Mouse (Mus musculus) neural tube, embryonic 14.5 days (tissue): Measurements from ENCODE around the gene Gm17349. TPM values are rescaled to one million over a fixed set of nuclear protein-coding genes. Genes with fewer than 3 reads are reported as not detected.
A peak's percentile ranks its signal among the peaks of the same experiment; 100 is the strongest.

ENCODE experiments used
- ATAC-seq: fragments of 200-750 bp; cut with Nextera tagmentation; 2 replicates; pipeline ENCODE4 v1.8.0; 2017; ENCODE audit warnings: low read depth, mild to moderate bottlenecking, moderate TSS enrichment, moderate library complexity
- H3K27ac ChIP-seq: fragments of 300-500 bp; sonication (generic); 2 replicates; pipeline ENCODE4 v1.5.1; 2014; ENCODE audit warnings: low read depth, mild to moderate bottlenecking, control low read depth, low read length, moderate library complexity, mixed read lengths
- H3K27me3 ChIP-seq: fragments of 300-500 bp; sonication (generic); 2 replicates; pipeline ENCODE4 v1.6.1; 2014; ENCODE audit warnings: low read length; ENCODE audit not compliant: control insufficient read depth, insufficient read depth
- H3K36me3 ChIP-seq: fragments of 300-500 bp; sonication (generic); 2 replicates; pipeline ENCODE4 v1.6.1; 2014; ENCODE audit warnings: low read length, mixed read lengths; ENCODE audit not compliant: control insufficient read depth, insufficient read depth
- H3K4me1 ChIP-seq: fragments of 300-500 bp; sonication (generic); 2 replicates; pipeline ENCODE4 v1.6.1; 2014; ENCODE audit warnings: low read length; ENCODE audit not compliant: control insufficient read depth, insufficient read depth
- H3K4me2 ChIP-seq: fragments of 300-500 bp; sonication (generic); 2 replicates; pipeline ENCODE4 v1.6.1; 2014; ENCODE audit warnings: mild to moderate bottlenecking, low read depth, low read length, control low read depth
- H3K4me3 ChIP-seq: fragments of 300-500 bp; sonication (generic); 2 replicates; pipeline ENCODE4 v1.5.1; 2014; ENCODE audit warnings: low read depth, low read length, control low read depth, mixed read lengths
- H3K9ac ChIP-seq: fragments of 300-500 bp; sonication (generic); replicated peaks from 2 replicates; pipeline ENCODE4 v1.6.1; 2014; ENCODE audit warnings: low read depth, mild to moderate bottlenecking, control low read depth, low read length, mixed read lengths
- H3K9me3 ChIP-seq: fragments of 300-500 bp; sonication (generic); 2 replicates; pipeline ENCODE4 v1.6.1; 2016; ENCODE audit warnings: low read length; ENCODE audit not compliant: control insufficient read depth
- WGBS: fragments of 180-500 bp; shearing (Covaris S2); extraction: QIAGEN DNeasy Blood & Tissue Kit; methylation state at CpG from one replicate; pipeline ENCODE4 v1.1.7; 2014; 5-methylcytosine and 5-hydroxymethylcytosine counted together
- polyA plus RNA-seq: library from polyadenylated mRNA; unstranded; fragments of >200 nt; fragmentation: Nextera tagmentation; extraction: Ambion mirVana; gene quantifications from 2 replicates; pipeline ENCODE4 v1.2.1, GENCODE M21; 2014

Gene Gm17349
- polyA plus RNA-seq, 1 experiment from 2014 or later = not detected

DNA sequence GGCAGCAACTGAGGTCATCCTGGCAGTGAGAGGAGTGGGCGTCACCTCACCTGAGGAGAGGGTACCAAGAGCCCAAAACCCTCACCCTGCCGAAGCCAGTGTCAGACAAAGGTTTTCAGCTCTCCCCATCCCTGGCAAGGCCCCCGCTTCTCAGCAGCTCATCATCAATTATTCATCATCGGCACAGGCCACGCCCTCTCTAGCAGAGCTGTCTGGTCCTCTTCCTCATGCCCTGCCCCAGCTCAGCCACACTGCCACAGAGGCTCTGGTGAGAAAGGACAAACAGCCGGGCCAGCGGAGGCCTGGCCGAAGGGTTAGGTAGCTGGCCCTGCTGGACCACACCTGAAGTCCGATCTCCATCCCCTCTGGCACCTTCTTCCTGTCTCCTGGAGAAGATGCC, 13.3 kb downstream of the Gm17349 start:
- Histone ChIP-seq H3K9ac (no peak overlapping the region), H3K4me1 (peaks cover 5% of the 10 kb centered on the region; the same call in 1 of the 2 replicates), H3K27me3 (no peaks in the 10 kb centered on the region), H3K36me3 (peaks cover 30% of the 10 kb centered on the region), H3K9me3 (no peaks in the 10 kb centered on the region), H3K4me3 (no peak overlapping the region), H3K4me2 (no peak overlapping the region), H3K27ac (peak overlapping the region; percentile 12)
- WGBS = 47% methylated on average over 9 of the region's 9 CpGs
- 0 out of 2 replicates have a peak, but pooled peaks have one; percentile 44 for ATAC-seq

DNA sequence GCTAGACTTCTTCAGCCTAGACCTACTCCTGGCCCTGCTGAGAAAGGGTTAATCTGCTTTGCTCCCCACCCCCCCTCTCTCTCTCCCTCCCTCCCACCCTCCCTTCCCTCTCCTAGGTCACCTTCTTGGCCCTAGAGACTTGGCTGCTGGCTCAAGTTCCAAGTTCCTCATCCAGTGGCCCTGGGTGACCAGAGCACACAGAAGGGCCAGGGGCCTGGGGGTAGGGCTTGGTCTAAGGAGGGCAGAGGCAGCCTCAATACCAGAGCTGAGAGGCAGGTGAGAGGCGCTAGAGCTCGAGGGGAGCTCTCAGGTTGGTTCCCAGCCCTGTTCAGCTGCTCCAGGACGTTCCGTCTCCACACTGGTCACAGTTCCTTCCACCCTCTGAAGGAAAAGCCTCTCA, 14.4 kb downstream of the Gm17349 start:
- peaks cover 21% of the 10 kb centered on the region for H3K36me3 ChIP-seq
- H3K4me3 ChIP-seq = no peak overlapping the region
- H3K4me1 ChIP-seq = peaks cover 5% of the 10 kb centered on the region; the same call in 1 of the 2 replicates
- H3K27ac ChIP-seq = no peak overlapping the region
- H3K27me3 ChIP-seq = no peaks in the 10 kb centered on the region
- no peak for ATAC-seq
- H3K9me3 ChIP-seq = no peaks in the 10 kb centered on the region
- WGBS = 38% methylated on average over 4 of the region's 4 CpGs
- H3K4me2 ChIP-seq = no peak overlapping the region
- H3K9ac ChIP-seq = no peak overlapping the region

DNA sequence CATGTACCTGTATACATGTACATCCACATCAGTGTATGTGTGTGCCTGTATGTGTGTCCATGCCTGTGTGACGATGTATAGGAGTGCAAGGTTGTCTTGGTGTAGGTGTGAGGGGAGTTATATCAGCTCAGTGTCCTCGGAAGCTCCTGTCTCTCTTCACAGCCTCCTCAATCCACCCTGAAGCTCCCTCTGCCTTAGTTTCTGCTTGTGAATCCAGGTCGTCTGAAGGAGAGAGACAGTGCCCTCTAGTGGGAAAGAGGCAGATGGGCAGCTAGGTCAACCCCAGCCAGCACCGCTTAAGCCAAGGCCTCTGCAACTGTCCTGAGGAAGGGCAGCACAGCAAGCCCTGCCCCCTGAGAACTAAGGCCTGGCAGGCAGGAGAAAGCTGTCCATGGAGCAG, 16.6 kb downstream of the Gm17349 start:
- Histone ChIP-seq H3K9ac (no peak overlapping the region), H3K36me3 (peaks cover 17% of the 10 kb centered on the region; the same call in 1 of the 2 replicates), H3K4me3 (no peak overlapping the region), H3K9me3 (no peaks in the 10 kb centered on the region), H3K4me1 (peaks cover 5% of the 10 kb centered on the region; the same call in 1 of the 2 replicates), H3K27ac (no peak overlapping the region), H3K4me2 (no peak overlapping the region), H3K27me3 (no peaks in the 10 kb centered on the region)
- ATAC-seq = 0 out of 2 replicates have a peak, but pooled peaks have one; percentile 41
- WGBS = 5% methylated on average over 4 of the region's 4 CpGs

DNA sequence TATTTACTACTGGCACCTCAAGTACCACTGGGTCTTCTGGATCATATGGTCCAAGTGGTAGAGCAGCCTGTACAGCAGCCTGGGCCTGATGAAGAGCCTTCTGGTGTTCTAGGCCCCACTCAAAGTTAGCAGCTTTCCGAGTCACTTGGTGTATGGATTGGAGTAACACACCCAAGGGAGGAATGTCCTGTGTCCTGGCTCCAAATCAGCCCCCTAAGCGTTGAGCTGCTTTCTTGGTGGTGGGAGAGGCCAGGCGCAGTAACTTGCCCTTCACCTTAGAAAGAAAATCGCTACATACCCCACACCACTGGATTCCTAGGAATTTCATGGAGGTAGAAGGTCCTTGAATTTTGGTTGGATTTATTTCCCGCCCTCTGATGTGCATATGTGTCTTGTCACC, 21.1 kb downstream of the Gm17349 start:
- H3K4me3 ChIP-seq = no peak overlapping the region
- no peaks in the 10 kb centered on the region for H3K9me3 ChIP-seq
- no peaks in the 10 kb centered on the region for H3K27me3 ChIP-seq
- peaks cover 11% of the 10 kb centered on the region; the same call in 1 of the 2 replicates for H3K36me3 ChIP-seq
- 94% methylated on average over 5 of the region's 5 CpGs for WGBS
- no peak overlapping the region for H3K9ac ChIP-seq
- ATAC-seq = no peak
- no peak overlapping the region for H3K27ac ChIP-seq
- 0 out of 2 replicates have a peak, but pooled peaks cover 3% of the 10 kb centered on the region for H3K4me1 ChIP-seq
- no peak overlapping the region for H3K4me2 ChIP-seq

DNA sequence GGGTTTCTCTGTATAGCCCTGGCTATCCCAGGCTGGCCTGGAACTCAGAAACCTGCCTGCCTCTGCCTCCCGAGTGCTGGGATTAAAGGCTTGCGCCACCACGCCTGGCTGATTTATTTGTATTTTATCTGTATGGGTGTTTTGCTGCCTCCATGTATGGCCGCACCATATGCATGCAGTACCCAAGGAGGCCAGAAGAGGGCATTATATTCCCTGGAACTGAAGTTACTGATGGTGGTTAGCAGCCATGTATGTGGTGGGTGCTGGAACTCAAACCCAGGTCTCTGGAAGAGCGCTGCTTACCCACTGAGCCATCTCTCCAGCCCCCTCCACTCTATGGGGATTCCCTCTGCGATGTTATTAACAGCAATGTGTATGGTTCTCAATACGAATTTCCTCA, 22.4 kb downstream of the Gm17349 start:
- no peaks in the 10 kb centered on the region for H3K27me3 ChIP-seq
- 0 out of 2 replicates have a peak, but pooled peaks cover 7% of the 10 kb centered on the region for H3K36me3 ChIP-seq
- H3K4me1 ChIP-seq = peaks cover 7% of the 10 kb centered on the region; the same call in 1 of the 2 replicates
- no peak overlapping the region for H3K4me2 ChIP-seq
- WGBS = 94% methylated on average over 7 of the region's 7 CpGs
- no peak overlapping the region for H3K27ac ChIP-seq
- no peak overlapping the region for H3K9ac ChIP-seq
- no peak overlapping the region for H3K4me3 ChIP-seq
- ATAC-seq = no peak
- H3K9me3 ChIP-seq = no peaks in the 10 kb centered on the region

DNA sequence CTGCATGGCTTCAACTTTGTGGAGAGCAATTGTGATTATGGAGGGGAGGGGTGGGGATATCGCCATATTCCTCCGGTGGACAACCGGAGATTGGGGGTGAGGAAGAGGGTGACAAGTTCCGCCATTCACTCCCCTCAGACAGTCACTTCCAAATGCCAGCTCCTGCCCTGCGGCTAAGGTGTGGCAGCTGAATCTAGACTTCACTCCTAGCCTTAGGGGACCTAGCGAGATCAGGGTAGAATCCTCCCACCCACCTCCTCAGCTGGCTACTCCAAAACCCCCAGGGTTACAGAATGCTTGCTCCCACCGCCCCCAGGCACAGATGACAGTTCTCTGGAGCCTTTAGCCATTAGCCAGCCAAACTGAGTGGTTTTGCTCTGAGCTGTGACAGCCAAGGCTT, 26.3 kb downstream of the Gm17349 start:
- H3K4me2 ChIP-seq = no peak overlapping the region
- no peaks in the 10 kb centered on the region for H3K36me3 ChIP-seq
- H3K27me3 ChIP-seq = no peaks in the 10 kb centered on the region
- H3K27ac ChIP-seq = no peak overlapping the region
- no peak overlapping the region for H3K4me3 ChIP-seq
- H3K9ac ChIP-seq = no peak overlapping the region
- no peaks in the 10 kb centered on the region for H3K9me3 ChIP-seq
- 52% methylated on average over 7 of the region's 7 CpGs for WGBS
- ATAC-seq = no peak
- peaks cover 32% of the 10 kb centered on the region for H3K4me1 ChIP-seq

DNA sequence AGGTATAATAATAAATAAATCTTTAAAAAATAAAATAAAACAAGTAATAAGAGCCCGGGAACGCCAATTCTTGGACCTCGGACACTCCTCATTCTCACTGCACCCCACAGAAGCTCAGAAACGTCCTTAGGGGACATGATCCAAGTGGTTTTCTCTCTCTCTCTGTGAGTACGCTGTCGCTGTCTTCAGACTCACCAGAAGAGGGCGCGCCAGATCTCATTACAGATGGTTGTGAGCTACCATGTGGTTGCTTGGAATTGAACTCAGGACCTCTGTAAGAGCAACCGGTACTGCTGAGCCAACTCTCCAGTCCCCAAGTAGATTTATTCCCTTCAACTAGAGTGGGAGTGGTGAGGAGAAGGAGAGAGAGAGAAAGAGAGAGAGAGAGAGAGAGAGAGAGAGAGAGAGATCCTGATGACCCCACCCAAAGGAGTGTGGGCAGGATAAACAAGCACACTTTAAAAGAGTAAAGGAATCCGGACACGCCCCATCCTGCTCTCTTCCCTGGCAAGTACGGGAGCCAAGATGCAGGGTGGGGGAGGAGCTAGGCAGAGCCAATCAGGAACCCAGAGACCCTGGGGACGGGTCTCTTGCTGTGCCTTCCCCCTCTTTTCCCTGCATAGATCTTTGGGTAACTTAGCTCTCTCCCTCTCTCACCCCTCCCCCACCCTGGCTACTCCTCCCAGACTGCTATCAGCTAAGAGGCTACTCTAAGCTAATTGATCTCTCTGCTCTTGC, 27.1 kb downstream of the Gm17349 start:
- H3K27ac ChIP-seq = no peak overlapping the region
- ATAC-seq = peak; percentile 44; the same call in 1 of the 2 replicates
- H3K27me3 ChIP-seq = no peaks in the 10 kb centered on the region
- no peaks in the 10 kb centered on the region for H3K9me3 ChIP-seq
- H3K36me3 ChIP-seq = no peaks in the 10 kb centered on the region
- WGBS = 14% methylated on average over 13 of the region's 13 CpGs
- peaks cover 40% of the 10 kb centered on the region for H3K4me1 ChIP-seq
- no peak overlapping the region for H3K4me2 ChIP-seq
- H3K9ac ChIP-seq = no peak overlapping the region
- H3K4me3 ChIP-seq = no peak overlapping the region

DNA sequence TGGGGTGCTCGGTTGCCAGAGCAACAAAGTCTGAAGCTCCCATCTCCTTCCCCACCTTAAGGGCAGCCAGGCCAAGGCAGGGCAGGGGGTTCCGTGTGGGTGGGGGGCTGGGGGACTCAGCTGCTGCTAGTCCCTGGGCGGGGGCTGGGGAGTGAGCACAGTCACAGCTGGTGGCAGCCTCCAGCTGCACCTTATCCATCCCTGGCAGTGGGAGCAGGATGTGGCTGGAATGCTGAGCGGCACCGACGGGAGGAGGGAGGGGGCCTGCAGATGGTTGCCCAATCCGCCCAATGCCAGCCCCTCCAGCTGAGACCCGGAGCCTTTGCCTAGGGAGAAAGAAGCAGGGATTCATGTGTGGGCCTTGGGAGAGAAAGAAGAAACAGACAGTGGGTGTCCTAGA, 28.2 kb downstream of the Gm17349 start:
- Histone ChIP-seq H3K9me3 (no peaks in the 10 kb centered on the region), H3K36me3 (peaks cover 5% of the 10 kb centered on the region; the same call in 1 of the 2 replicates), H3K4me2 (peak overlapping the region; percentile 64), H3K27me3 (no peaks in the 10 kb centered on the region), H3K9ac (peak overlapping the region; percentile 37; the same call in 1 of the 2 replicates), H3K4me3 (no peak overlapping the region), H3K4me1 (peaks cover 50% of the 10 kb centered on the region), H3K27ac (peak overlapping the region; percentile 72)
- 11% methylated on average over 8 of the region's 8 CpGs for WGBS
- peak; percentile 62 for ATAC-seq

DNA sequence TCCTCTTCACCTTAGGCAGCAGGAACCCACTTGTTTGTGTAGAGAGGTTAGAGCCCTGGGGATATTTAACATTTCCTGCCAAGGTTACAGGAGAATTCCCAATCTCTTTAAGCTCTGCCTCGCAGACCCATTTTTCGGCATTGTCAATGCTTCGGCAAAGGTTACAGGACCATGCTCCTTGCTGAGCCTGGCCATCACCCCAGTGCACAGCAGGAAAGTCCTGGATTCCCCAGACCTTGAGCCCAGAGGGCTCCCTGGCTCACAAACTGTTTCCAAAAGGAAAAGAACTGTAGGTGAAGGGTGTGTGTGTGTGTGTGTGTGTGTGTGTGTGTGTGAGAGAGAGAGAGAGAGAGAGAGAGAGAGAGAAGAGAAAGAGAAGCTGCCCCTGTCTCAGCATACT, 30.4 kb downstream of the Gm17349 start:
- Histone ChIP-seq H3K27ac (0 out of 2 replicates have a peak overlapping the region, but pooled peaks have one; percentile 22), H3K27me3 (no peaks in the 10 kb centered on the region; the same call in 1 of the 2 replicates), H3K36me3 (peaks cover 5% of the 10 kb centered on the region; the same call in 1 of the 2 replicates), H3K4me3 (peak overlapping the region; percentile 17; the same call in 1 of the 2 replicates), H3K4me2 (peak overlapping the region; percentile 64), H3K9ac (no peak overlapping the region; the same call in 1 of the 2 replicates), H3K4me1 (peaks cover 59% of the 10 kb centered on the region), H3K9me3 (no peaks in the 10 kb centered on the region)
- ATAC-seq = no peak
- 73% methylated on average over 3 of the region's 3 CpGs for WGBS
